Mouse (Mus musculus) bone marrow, adult 2 months (tissue): Measurements from ENCODE around the gene Grhpr.

Source experiments
- CTCF ChIP-seq: fragments of 200-500 bp; IDR thresholded peaks from 2 replicates; pipeline ENCODE4 v1.5.1; 2011; ENCODE audit warnings: low read length, control low read depth; ENCODE audit not compliant: control insufficient read depth, insufficient read depth
- POLR2A ChIP-seq: fragments of 200-500 bp; IDR thresholded peaks from 2 replicates; pipeline ENCODE4 v1.6.1; 2011; ENCODE audit warnings: low read depth, mild to moderate bottlenecking, control low read depth, low read length, borderline replicate concordance; ENCODE audit not compliant: control insufficient read depth

GRCm38 (mm10) chr4:44944426-44945075, 36.6 kb upstream of the Grhpr start:
- no peak for TF ChIP-seq CTCF
- no peak for TF ChIP-seq POLR2A
